Comparison of ENCODE assay signal across 17 mouse cellular contexts in genomic region chr5:138981921-138982320, GRCm38 (mm10).
"Had no signal": no experiment of that assay in that cellular context is flagged by ENCODE, and none has a peak within 500 bp of the region (broad histone marks: within the 10 kb centered on the region; RNA-seq: fewer than 3 reads in every experiment).

No protein-coding gene starts in this region.

- H3K4me3 ChIP-seq: midbrain, embryonic 10.5 days; midbrain, embryonic 12.5 days; myocyte; neural tube, embryonic 13.5 days; neural tube, embryonic 15.5 days; stomach, embryonic 15.5 days had no signal

- H3K9me3 ChIP-seq: midbrain, embryonic 10.5 days; midbrain, embryonic 12.5 days; neural tube, embryonic 13.5 days; neural tube, embryonic 15.5 days; stomach, embryonic 15.5 days had no signal

- H3K27me3 ChIP-seq: midbrain, embryonic 12.5 days; neural tube, embryonic 13.5 days; neural tube, embryonic 15.5 days; stomach, embryonic 15.5 days had no signal

- H3K4me1 ChIP-seq: midbrain, embryonic 12.5 days; neural tube, embryonic 13.5 days; neural tube, embryonic 15.5 days had no signal

- ATAC-seq: midbrain, embryonic 16.5 days had no signal

- H3K27ac ChIP-seq: midbrain, embryonic 10.5 days; midbrain, embryonic 12.5 days; neural tube, embryonic 13.5 days; neural tube, embryonic 15.5 days; stomach, postnatal 0 days had no signal

- H3K36me3 ChIP-seq: midbrain, embryonic 12.5 days had no signal

- DNase-seq: lung, adult 18-20 months; lung, embryonic 14.5 days; lung, postnatal 10 days; lung, postnatal 4 days; midbrain, embryonic 14.5 days; retina, postnatal 1 day; right cerebral cortex, adult 18-20 months; thymus, adult 2 months; thymus, postnatal 36 days had no signal

- H3K9ac ChIP-seq: lung, embryonic 14.5 days; midbrain, embryonic 12.5 days; neural tube, embryonic 13.5 days; neural tube, embryonic 15.5 days; stomach, embryonic 15.5 days had no signal

- H3K4me2 ChIP-seq: lung, embryonic 14.5 days; midbrain, embryonic 12.5 days; neural tube, embryonic 13.5 days; neural tube, embryonic 15.5 days; stomach, embryonic 15.5 days had no signal
